Mouse (Mus musculus): ENCODE results near the gene Pde10a.
A peak's percentile ranks its signal among the peaks of the same experiment; 100 is the strongest.

Pde10a gene

GRCm38 (mm10) chr17:8888639-8889038 is 363.5 kb downstream of the Pde10a start:
- no peak for DNase-seq (ENCODE audit: low spot score)

- no peak for DNase-seq (ENCODE audit: low spot score)
Measured at GRCm38 (mm10) chr17:8892193-8892985, 367.2 kb downstream of the Pde10a start.

DNA sequence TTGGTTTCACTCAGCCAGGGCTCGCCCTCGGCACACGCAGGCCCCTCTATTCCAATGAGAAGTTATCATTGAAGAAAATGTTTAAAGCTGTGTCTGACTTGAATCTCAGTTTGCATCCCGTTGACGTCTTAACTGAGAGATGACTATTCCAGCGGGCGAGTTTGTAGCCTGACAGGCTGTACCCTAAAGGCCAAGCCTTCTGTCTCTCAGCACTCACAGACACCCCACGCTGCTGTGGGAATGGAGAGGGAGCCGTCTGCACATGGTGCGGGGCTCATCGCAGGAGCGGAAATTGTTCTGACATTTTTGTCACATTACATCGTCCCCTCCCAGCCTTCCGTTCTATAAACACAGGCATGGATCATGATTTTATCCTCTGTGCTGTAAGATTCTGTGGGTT is 370.8 kb downstream of the Pde10a start:
- DNase-seq (ENCODE audit: low spot score) = no peak

- no peak for DNase-seq (ENCODE audit: low spot score)
Measured at GRCm38 (mm10) chr17:8897749-8898148, 372.6 kb downstream of the Pde10a start.

DNA sequence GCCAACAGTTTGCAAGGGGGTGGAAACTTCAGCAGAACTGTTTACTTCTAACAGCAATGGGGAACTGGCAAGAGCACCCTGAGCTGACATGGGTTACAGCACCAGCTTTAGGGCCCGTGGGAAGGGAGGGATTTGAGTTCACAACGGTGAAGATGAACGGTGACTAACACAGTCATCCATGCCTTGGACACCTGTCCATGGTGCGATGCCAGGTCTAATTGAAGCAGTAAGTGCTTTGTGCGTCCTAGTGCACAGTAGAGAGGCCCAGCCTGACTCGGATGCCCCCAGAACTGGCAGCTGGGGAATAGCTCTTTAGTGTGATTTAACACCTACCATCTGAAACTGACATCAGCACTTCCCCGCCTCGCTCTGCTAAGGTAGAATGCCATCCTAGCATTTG is 373.0 kb downstream of the Pde10a start:
- DNase-seq (ENCODE audit: low spot score) = no peak

- no peak for DNase-seq (ENCODE audit: low spot score)
Measured at GRCm38 (mm10) chr17:8899212-8899611, 374.0 kb downstream of the Pde10a start.

- no peak for DNase-seq (ENCODE audit: low spot score)
Measured at GRCm38 (mm10) chr17:8903555-8904283, 378.5 kb downstream of the Pde10a start.

DNA sequence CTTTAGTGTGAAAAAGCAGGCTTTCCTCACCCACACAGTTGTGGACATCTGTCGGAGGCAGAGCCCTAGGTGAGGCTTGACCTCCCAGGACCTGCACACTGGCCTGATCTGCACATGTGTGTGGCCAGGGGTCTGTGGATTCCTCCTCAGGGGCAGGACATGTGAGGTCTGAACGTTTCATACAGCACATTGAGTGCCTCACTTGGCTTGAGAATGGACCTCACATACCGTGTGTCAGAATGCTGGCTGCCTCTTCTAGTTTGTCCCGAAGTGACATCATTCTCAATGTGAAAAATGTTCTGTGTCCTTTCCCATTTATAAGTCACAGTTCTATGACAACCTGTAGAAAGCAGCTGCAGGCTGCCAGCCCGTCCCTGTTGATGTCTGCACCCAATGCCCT is 385.4 kb downstream of the Pde10a start:
- no peak for DNase-seq (ENCODE audit: low spot score)

GRCm38 (mm10) chr17:8912933-8913332 is 387.8 kb downstream of the Pde10a start:
- DNase-seq (ENCODE audit: low spot score) = no peak

DNA sequence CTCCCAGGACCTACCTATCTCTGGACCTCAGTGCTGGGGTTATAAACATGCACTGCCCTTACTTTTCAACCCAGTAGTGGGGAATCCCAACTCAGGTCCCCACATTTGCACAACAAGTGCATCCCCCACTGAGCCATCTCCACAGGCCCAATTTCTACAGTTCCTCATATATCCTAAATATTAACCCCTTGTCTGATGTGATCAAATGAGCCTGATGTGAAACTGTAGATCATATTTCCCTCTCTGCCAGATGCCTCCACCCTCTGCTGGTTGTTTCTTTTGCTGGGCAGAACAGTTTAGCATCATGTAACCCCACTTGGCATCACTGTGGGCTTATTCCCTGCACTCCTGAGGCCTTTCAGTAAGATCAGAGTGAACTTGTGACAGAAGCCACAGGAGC is 390.5 kb downstream of the Pde10a start:
- DNase-seq (ENCODE audit: low spot score) = no peak

- DNase-seq (ENCODE audit: low spot score) = no peak
Measured at GRCm38 (mm10) chr17:8923074-8923473, 397.9 kb downstream of the Pde10a start.

GRCm38 (mm10) chr17:8923727-8924126 is 398.6 kb downstream of the Pde10a start:
- no peak for DNase-seq (ENCODE audit: low spot score)

DNA sequence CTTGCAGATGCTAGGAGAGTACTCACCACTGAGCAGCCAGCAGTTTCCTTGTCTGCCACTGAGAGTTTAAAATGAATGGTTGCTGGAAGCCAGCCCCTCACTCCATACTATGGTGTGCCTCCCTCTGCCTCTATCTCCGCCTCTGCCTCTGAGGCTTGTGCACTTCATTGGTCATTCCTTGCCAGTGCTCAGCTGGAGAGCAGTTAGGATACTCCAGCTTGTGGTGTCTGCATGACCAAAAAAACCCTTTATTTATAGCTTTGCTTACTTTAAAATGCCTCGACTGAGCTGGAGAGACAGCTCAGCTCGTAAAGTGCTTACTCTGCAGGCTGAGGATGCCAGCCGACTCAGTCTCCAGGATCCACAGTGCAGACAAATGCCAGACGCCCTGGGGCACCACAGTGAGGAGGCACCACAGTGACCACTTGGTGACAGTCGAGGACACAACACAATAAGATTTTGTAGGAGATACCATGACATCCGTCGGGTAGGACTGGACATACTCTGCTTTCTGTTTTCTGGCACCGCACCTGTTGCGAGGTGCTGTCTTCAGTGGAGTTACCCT is 400.7 kb downstream of the Pde10a start:
- no peak for DNase-seq (ENCODE audit: low spot score)

GRCm38 (mm10) chr17:8928560-8928959 is 403.4 kb downstream of the Pde10a start:
- no peak for DNase-seq (ENCODE audit: low spot score)

DNA sequence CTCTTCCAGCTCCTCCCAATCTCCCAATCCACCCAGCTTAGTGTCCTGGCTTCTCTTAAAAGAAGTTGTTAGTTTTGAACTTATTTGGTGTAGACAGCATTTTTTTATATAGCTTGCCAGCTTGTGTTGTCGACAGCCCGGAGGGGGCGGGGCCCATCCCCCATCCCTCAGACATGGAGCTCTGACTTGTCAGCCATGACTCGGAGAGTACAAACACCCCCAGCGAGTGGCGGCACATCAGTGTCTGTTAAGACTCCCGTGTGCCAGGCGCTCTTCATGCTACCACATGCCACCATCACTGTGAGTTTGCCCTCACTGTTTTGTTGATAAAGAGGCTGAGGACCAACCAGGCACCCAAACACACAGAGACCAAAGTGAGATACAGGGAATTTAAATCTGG is 404.5 kb downstream of the Pde10a start:
- no peak for DNase-seq (ENCODE audit: low spot score)

DNA sequence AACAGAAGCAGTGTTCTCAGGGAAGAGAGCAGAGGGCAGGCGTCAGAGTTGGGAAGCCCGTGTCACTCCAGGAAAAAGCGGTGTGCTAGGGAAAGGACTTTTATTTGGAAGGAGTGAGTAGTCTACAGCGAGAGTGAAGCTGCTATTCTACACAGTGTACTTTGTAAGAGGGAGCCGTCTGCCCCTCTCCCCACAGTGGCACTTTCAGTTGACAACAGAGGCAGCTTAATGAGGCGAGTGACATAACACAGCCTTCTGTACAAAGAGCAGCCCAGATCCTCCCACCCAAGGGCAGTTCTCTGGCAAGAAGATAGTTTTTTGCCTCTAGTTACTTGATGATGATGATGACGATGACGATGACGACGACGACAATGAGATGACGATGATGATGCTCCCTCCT is 410.4 kb downstream of the Pde10a start:
- DNase-seq (ENCODE audit: low spot score) = peak; percentile 51

DNA sequence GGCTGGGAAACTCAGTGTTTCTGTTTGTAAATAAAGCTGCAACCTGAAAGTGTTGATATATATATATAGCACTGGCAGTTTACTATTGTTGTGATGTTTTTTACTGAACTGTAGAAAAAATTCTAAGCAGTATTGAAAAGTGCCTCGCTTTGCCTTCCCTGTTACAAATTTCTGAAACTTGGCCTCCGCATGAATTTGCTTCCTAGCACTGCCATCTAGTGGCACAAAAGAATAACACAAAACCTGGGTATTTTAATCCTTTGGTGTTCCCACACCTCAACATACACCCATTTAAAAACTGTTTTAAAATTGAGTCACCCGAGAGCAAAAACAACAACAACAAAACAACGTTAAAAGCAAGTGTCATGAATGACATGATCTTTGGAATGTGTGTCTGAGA is 411.4 kb downstream of the Pde10a start:
- DNase-seq (ENCODE audit: low spot score) = peak; percentile 59

GRCm38 (mm10) chr17:8951588-8951987 is 426.4 kb downstream of the Pde10a start:
- DNase-seq (ENCODE audit: low spot score) = peak; percentile 57

DNA sequence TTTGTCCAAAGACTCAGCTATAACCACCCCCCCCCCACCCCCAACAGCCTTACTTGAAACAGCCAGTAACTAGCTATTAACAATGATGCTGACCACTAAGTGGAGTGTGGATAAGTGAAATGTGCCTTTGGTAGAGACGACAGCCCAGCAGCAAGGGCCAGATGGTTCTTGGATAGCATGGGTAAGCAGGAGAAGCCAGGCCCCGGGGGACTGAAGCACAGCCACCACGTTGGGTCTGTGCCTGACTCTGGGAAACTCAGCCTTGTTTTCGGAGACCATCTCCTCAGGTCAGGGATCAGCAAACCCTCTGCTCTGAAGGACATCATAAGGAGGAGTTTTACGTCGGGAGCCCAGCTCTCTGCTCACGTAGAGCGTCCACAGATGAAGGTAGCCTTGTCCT is 427.8 kb downstream of the Pde10a start:
- no peak for DNase-seq (ENCODE audit: low spot score)

GRCm38 (mm10) chr17:8958125-8958524 is 433.0 kb downstream of the Pde10a start:
- DNase-seq (ENCODE audit: low spot score) = no peak

DNA sequence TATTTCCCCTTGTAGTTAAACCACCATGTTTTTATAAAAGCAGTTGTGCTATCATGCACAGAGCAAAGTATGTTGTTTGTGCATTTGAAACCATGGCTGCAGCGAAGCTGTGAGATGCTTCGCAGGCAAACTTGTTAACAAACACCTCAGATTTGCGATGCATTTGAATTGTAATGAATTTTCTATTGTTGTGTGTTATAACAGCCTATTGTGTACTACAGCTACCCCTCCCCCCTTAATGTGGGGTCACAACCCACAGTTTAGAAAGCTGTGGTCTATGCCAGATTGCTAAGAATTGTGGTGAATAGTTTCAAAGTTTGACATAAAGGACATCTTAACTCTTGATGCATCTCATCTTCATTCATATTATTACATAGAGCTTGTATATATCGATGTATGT is 435.2 kb downstream of the Pde10a start:
- DNase-seq (ENCODE audit: low spot score) = no peak

GRCm38 (mm10) chr17:8961097-8961496 is 435.9 kb downstream of the Pde10a start:
- no peak for DNase-seq (ENCODE audit: low spot score)

DNA sequence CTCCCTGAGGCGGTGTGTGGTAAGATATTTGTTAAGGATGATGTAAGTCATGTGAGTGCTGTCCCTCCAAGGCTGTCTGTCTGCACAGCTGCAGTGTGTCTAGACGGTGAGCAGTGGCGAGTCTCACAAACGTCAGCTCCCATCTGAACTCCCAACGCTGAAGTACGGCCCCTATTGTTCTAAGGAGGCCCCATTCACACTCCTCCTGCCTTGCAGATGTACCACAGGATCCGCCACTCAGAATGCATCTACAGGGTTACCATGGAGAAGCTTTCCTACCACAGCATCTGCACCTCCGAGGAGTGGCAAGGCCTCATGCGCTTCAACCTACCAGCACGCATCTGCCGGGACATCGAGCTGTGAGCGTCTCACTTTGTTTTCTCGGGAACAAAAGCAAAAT is 436.5 kb downstream of the Pde10a start:
- DNase-seq (ENCODE audit: low spot score) = peak; percentile 35

All from embryo, embryonic 10 days (tissue).